In genomic region chr5:124234778-124235177, GRCm38 (mm10) we compare ENCODE assay signal across 13 mouse cellular contexts. TPM values are rescaled to one million over a fixed set of nuclear protein-coding genes. Genes with fewer than 3 reads are reported as not detected.
DNase-seq lines count a peak whose midpoint lies in the region; TF ChIP-seq lines count a peak whose summit lies in the region.
"Had no signal": no experiment of that assay in that cellular context is flagged by ENCODE, and none has a peak within 500 bp of the region (broad histone marks: within the 10 kb centered on the region; RNA-seq: fewer than 3 reads in every experiment).

No protein-coding gene starts in this region.

- WGBS in thymus, adult 2 months = 95% methylated on average over 6 of the region's 6 CpGs

- TF ChIP-seq CTCF in left cerebral cortex, adult 2 months (IDR thresholded peaks at IDR 0.05) = no peak
- no peak for TF ChIP-seq CTCF in thymus, adult 2 months (IDR thresholded peaks at IDR 0.05; ENCODE audit: borderline replicate concordance, control insufficient read depth, extremely low read depth, insufficient read depth, low read length, poor library complexity)

- H3K4me1 ChIP-seq in thymus, adult 2 months (replicated peaks; ENCODE audit: control insufficient read depth, insufficient read depth, low read length) = peaks cover 70% of the 10 kb centered on the region

- TF ChIP-seq POLR2A in thymus, adult 2 months (IDR thresholded peaks at IDR 0.05; ENCODE audit: control insufficient read depth, extremely low read depth, insufficient read depth, low read length, poor library complexity) = no peak

- peak overlapping the region; percentile 82 for H3K27ac ChIP-seq in left cerebral cortex, adult 2 months
- H3K27ac ChIP-seq in thymus, adult 2 months (ENCODE audit: control insufficient read depth, insufficient read depth, low read length) = peak overlapping the region; percentile 94; the same call in 1 of the 2 replicates
- H3K27ac ChIP-seq: midbrain, embryonic 10.5 days; neural tube, embryonic 13.5 days had no signal

- peak; percentile 91 for DNase-seq in heart, adult 11 months
- DNase-seq in heart, postnatal 25 days (ENCODE audit: low spot score) = no peak
- DNase-seq in left cerebral cortex, adult 2 months (ENCODE audit: extremely low spot score in 1 of 2, low spot score in 2 of 2) = no peak
- no peak for DNase-seq in left cerebral cortex, adult 8-10 months (ENCODE audit: low spot score in 2 of 2)
- no peak for DNase-seq in thymus, adult 2 months
- no peak for DNase-seq in thymus, postnatal 14 days
- DNase-seq in adrenal gland, postnatal 14 days = no peak
- no peak for DNase-seq in gastrocnemius, postnatal 10 days
- DNase-seq: kidney, postnatal 14 days; lung, adult 2 months had no signal

- H3K27me3 ChIP-seq in thymus, adult 2 months (ENCODE audit: control insufficient read depth, insufficient read depth, low read length) = no peaks in the 10 kb centered on the region
- H3K27me3 ChIP-seq: neural tube, embryonic 13.5 days; Patski had no signal

- H3K36me3 ChIP-seq in thymus, adult 2 months (ENCODE audit: control insufficient read depth, insufficient read depth, low read length) = no peaks in the 10 kb centered on the region
- H3K36me3 ChIP-seq: midbrain, embryonic 10.5 days; neural tube, embryonic 13.5 days had no signal

- intact Hi-C loops in heart, postnatal 25 days (cut with DNase I) = no loop called here
- intact Hi-C loops in left cerebral cortex, adult 2 months (cut with DNase I) = no loop called here

- no peak overlapping the region for H3K4me3 ChIP-seq in left cerebral cortex, adult 2 months
- no peak overlapping the region for H3K4me3 ChIP-seq in thymus, adult 2 months (ENCODE audit: control insufficient read depth, insufficient read depth, low read length)
- H3K4me3 ChIP-seq: midbrain, embryonic 10.5 days; neural tube, embryonic 13.5 days had no signal

RNA-seq across cellular contexts. Expression of gene Pitpnm2, which starts 14.8 kb away (rescaled TPM):
- 10 to 100 TPM; 42.5 to 50.9 TPM for total RNA-seq in heart, postnatal 25 days (2021)
- total RNA-seq in left cerebral cortex, adult 2 months (2021) = 100 to 1,000 TPM; 317 to 336 TPM
- 100 to 1,000 TPM; 235 to 257 (median 249) TPM for total RNA-seq in left cerebral cortex, adult 8-10 months (2022)
- 279 and 356 TPM in 2 replicates for polyA plus RNA-seq in thymus, adult 2 months (2012; rRNA removed)
- 48.8 and 51.8 TPM in 2 replicates for total RNA-seq in adrenal gland, postnatal 14 days (2021)
- total RNA-seq in gastrocnemius, postnatal 10 days (2021) = 10 to 100 TPM; 20.8 to 25.4 TPM
